Mouse (Mus musculus) heart, embryonic 14.5 days (tissue): ENCODE results near the gene Gm13030. TPM values are rescaled to one million over a fixed set of nuclear protein-coding genes. Genes with fewer than 3 reads are reported as not detected.
A peak's percentile ranks its signal among the peaks of the same experiment; 100 is the strongest.

Experiments
- ATAC-seq: fragments of 200-750 bp; cut with Nextera tagmentation; 2 replicates; pipeline ENCODE4 v1.8.0; 2017; ENCODE audit warnings: low read depth, moderate TSS enrichment; ENCODE audit not compliant: insufficient number of reproducible peaks, insufficient read depth, low FRiP score
- H3K27ac ChIP-seq, 2 experiments: fragments of 200-500 bp in 1 of 2; fragments of 300-500 bp in 1 of 2; sonication (generic) in 1 of 2; replicated peaks in 1 of 2; 2 replicates each; pipeline ENCODE4 v1.5.1; 2012 to 2014; ENCODE audit warnings: low read depth in 2 of 2, low read length in 2 of 2, control low read depth in 1 of 2, mild to moderate bottlenecking in 1 of 2, mixed read lengths in 1 of 2; ENCODE audit not compliant: control insufficient read depth in 1 of 2, insufficient read depth in 1 of 2
- H3K27me3 ChIP-seq: fragments of 300-500 bp; sonication (generic); 2 replicates; pipeline ENCODE4 v1.6.1; 2014; ENCODE audit warnings: mild to moderate bottlenecking, low read length, control low read depth; ENCODE audit not compliant: control insufficient read depth, insufficient read depth
- H3K36me3 ChIP-seq: fragments of 300-500 bp; sonication (generic); 2 replicates; pipeline ENCODE4 v1.6.1; 2014; ENCODE audit warnings: mild to moderate bottlenecking, control low read depth, low read length, mixed read lengths; ENCODE audit not compliant: control insufficient read depth, insufficient read depth
- H3K4me1 ChIP-seq, 2 experiments: fragments of 200-500 bp in 1 of 2; fragments of 300-500 bp in 1 of 2; sonication (generic) in 1 of 2; 2 replicates each; pipeline ENCODE4 v1.6.1; 2012 to 2014; ENCODE audit warnings: low read length in 2 of 2, control low read depth in 1 of 2, mixed read lengths in 1 of 2; ENCODE audit not compliant: control insufficient read depth in 2 of 2, insufficient read depth in 2 of 2
- H3K4me2 ChIP-seq: fragments of 300-500 bp; sonication (generic); 2 replicates; pipeline ENCODE4 v1.6.1; 2014; ENCODE audit warnings: mild to moderate bottlenecking, low read length
- H3K4me3 ChIP-seq, 2 experiments: fragments of 200-500 bp in 1 of 2; fragments of 300-500 bp in 1 of 2; sonication (generic) in 1 of 2; 2 replicates each; pipeline ENCODE4 v1.5.1; 2012 to 2014; ENCODE audit warnings: low read length in 2 of 2, mild to moderate bottlenecking in 2 of 2, control low read depth in 1 of 2, low read depth in 1 of 2, moderate library complexity in 1 of 2; ENCODE audit not compliant: control insufficient read depth in 1 of 2, insufficient read depth in 1 of 2
- H3K9ac ChIP-seq: fragments of 300-500 bp; sonication (generic); 2 replicates; pipeline ENCODE4 v1.6.1; 2014; ENCODE audit warnings: mild to moderate bottlenecking, low read length
- H3K9me3 ChIP-seq: fragments of 300-500 bp; sonication (generic); 2 replicates; pipeline ENCODE4 v1.6.1; 2016; ENCODE audit warnings: low read length, control low read depth; ENCODE audit not compliant: control insufficient read depth
- WGBS: fragments of 180-500 bp; shearing (Covaris S2); extraction: QIAGEN DNeasy Blood & Tissue Kit; methylation state at CpG from one replicate; pipeline ENCODE4 v1.1.7; 2014; 5-methylcytosine and 5-hydroxymethylcytosine counted together
- polyA plus RNA-seq: library from polyadenylated mRNA; unstranded; fragments of >200 nt; fragmentation: Nextera tagmentation; extraction: Ambion mirVana; gene quantifications from 2 replicates; pipeline ENCODE4 v1.2.1, GENCODE M21; 2014

The Gm13030 gene
- polyA plus RNA-seq, 1 experiment from 2014 or later: not detected

GRCm38 (mm10) chr4:138865092-138865491, 8.7 kb downstream of the Gm13030 start:
- 47% methylated on average over 5 of the region's 5 CpGs for WGBS
- H3K36me3 ChIP-seq: no peaks in the 10 kb centered on the region

GRCm38 (mm10) chr4:138863344-138863998, 10.3 kb downstream of the Gm13030 start, which contains the start of gene Pla2g5:
TSS of gene Pla2g5 (minus strand) at chr4:138863482.
- 66% methylated on average over 10 of the region's 10 CpGs for WGBS
- no peaks in the 10 kb centered on the region; a peak in 1 of 4 replicates for H3K4me1 ChIP-seq
- H3K4me2 ChIP-seq: no peak within 1 kb of the TSS
- no peak within 1 kb of the TSS for H3K9ac ChIP-seq
- no peak within 1 kb of the TSS for H3K4me3 ChIP-seq
- H3K27me3 ChIP-seq: 0 out of 2 replicates have a peak, but pooled peaks cover 3% of the 10 kb centered on the region
- no peak within 1 kb of the TSS for H3K27ac ChIP-seq
- H3K36me3 ChIP-seq: no peaks in the 10 kb centered on the region
- no peaks in the 10 kb centered on the region for H3K9me3 ChIP-seq
- no peak for ATAC-seq

More at GRCm38 (mm10) chr4:138865092-138865491, 8.7 kb downstream of the Gm13030 start:
- no peak overlapping the region for H3K4me3 ChIP-seq
- H3K27ac ChIP-seq: no peak overlapping the region
- ATAC-seq: no peak
- 0 out of 2 replicates have a peak, but pooled peaks cover 3% of the 10 kb centered on the region for H3K27me3 ChIP-seq
- H3K9me3 ChIP-seq: no peaks in the 10 kb centered on the region
- no peaks in the 10 kb centered on the region; a peak in 1 of 4 replicates for H3K4me1 ChIP-seq
- no peak overlapping the region for H3K9ac ChIP-seq
- H3K4me2 ChIP-seq: no peak overlapping the region

- Histone ChIP-seq H3K36me3 (no peaks in the 10 kb centered on the region), H3K9ac (no peak overlapping the region), H3K4me3 (no peak overlapping the region), H3K9me3 (no peaks in the 10 kb centered on the region), H3K27ac (no peak overlapping the region), H3K27me3 (no peaks in the 10 kb centered on the region), H3K4me1 (no peaks in the 10 kb centered on the region; a peak in 1 of 4 replicates), H3K4me2 (peak overlapping the region; percentile 31; the same call in 1 of the 2 replicates)
- 6% methylated on average over 13 of the region's 13 CpGs for WGBS
- ATAC-seq: no peak
Observed at GRCm38 (mm10) chr4:138859728-138860127, 14.0 kb downstream of the Gm13030 start.

- Histone ChIP-seq H3K9ac (no peak overlapping the region), H3K9me3 (no peaks in the 10 kb centered on the region), H3K36me3 (no peaks in the 10 kb centered on the region), H3K4me3 (no peak overlapping the region), H3K4me2 (peak overlapping the region; percentile 31; the same call in 1 of the 2 replicates), H3K27me3 (no peaks in the 10 kb centered on the region), H3K27ac (no peak overlapping the region), H3K4me1 (no peaks in the 10 kb centered on the region; a peak in 1 of 4 replicates)
- WGBS: 23% methylated on average over 9 of the region's 9 CpGs
- no peak for ATAC-seq
Observed at GRCm38 (mm10) chr4:138859245-138859644, 14.5 kb downstream of the Gm13030 start.

GRCm38 (mm10) chr4:138858446-138858845, 15.3 kb downstream of the Gm13030 start:
- H3K4me3 ChIP-seq: no peak overlapping the region
- H3K27me3 ChIP-seq: no peaks in the 10 kb centered on the region
- no peak overlapping the region for H3K4me2 ChIP-seq
- H3K9me3 ChIP-seq: no peaks in the 10 kb centered on the region
- no peaks in the 10 kb centered on the region; a peak in 1 of 4 replicates for H3K4me1 ChIP-seq
- no peak overlapping the region for H3K27ac ChIP-seq
- no peak overlapping the region for H3K9ac ChIP-seq
- no peaks in the 10 kb centered on the region for H3K36me3 ChIP-seq
- ATAC-seq: no peak
- 64% methylated on average over 15 of the region's 15 CpGs for WGBS

GRCm38 (mm10) chr4:138857576-138857975, 16.2 kb downstream of the Gm13030 start:
- 76% methylated on average over 10 of the region's 10 CpGs for WGBS
- H3K27ac ChIP-seq: no peak overlapping the region
- H3K4me1 ChIP-seq: no peaks in the 10 kb centered on the region; a peak in 1 of 4 replicates
- no peak for ATAC-seq
- H3K27me3 ChIP-seq: no peaks in the 10 kb centered on the region
- H3K9me3 ChIP-seq: no peaks in the 10 kb centered on the region
- no peak overlapping the region for H3K4me3 ChIP-seq
- H3K36me3 ChIP-seq: no peaks in the 10 kb centered on the region
- no peak overlapping the region for H3K4me2 ChIP-seq
- H3K9ac ChIP-seq: no peak overlapping the region

- Histone ChIP-seq H3K27ac (no peak overlapping the region), H3K9ac (no peak overlapping the region), H3K36me3 (no peaks in the 10 kb centered on the region), H3K4me2 (no peak overlapping the region), H3K9me3 (no peaks in the 10 kb centered on the region), H3K27me3 (no peaks in the 10 kb centered on the region), H3K4me3 (no peak overlapping the region), H3K4me1 (no peaks in the 10 kb centered on the region; a peak in 1 of 4 replicates)
- 24% methylated on average over 7 of the region's 7 CpGs for WGBS
- no peak for ATAC-seq
Observed at GRCm38 (mm10) chr4:138856491-138856890, 17.3 kb downstream of the Gm13030 start.
